Mouse (Mus musculus) thymus, postnatal 36 days (tissue): ENCODE measurements around the gene Mmp24.
A peak's percentile ranks its signal among the peaks of the same experiment; 100 is the strongest.
"Not testable (repeated sequence)": the region's sequence is repeated elsewhere in the genome, so short reads cannot be mapped to it uniquely, and the experiment has no call there.

Experiments
- DNase-seq, 2 experiments: peaks; one replicate each; pipeline ENCODE4 v3.0.0; 2022; ENCODE audit warnings: mixed read lengths in 2 of 2

The Mmp24 gene

DNA sequence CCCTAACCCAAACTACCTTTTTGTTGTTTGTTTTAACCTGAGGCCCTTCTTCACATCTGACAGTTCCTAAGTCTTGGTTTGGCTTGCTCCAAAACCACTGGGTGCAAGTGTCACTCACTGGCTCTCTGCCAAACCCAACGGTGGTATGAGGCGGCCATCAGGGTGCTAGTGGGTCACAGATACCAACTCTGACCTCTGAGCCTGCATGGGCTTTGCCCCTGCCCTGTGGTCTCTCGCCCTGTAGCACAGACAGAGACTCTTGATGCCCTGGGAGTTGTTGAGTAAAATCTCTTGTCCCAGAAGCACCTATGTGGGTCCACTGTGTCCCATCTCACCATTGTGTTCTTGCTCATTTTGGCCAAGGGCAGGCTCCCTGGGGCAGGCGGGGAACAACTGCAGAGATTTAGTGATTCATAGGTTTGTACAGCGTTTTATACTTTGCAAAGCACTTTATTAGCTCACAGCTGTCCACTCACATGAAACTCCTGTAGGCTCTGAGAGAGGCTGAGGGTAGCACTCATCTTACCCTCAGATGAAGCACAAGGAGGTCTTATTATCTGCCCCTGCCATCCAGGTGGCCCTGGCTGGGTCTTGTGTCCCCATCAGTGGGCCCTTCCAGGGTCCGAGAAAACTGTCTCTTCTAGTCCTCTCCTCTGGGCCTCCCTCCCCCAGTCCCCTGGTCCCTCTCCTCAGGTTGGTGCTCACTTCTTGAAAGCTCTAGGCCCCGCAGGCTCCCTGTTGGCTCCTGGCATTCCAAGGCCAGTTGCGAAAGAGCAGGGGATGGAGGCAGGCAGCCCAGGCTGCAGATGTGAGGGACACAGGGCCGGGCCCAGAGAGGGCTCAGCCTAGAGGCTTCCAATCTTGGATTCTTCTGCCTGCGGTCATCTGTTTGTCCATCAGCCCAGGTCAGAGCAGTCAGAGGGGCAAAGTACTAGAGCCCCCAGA is 42.4 kb downstream of the Mmp24 start:
- DNase-seq: no peak

- DNase-seq: peak; percentile 93 to 95
These were observed 43.7 kb downstream of the Mmp24 start for GRCm38 (mm10) chr2:155818596-155819391.

DNA sequence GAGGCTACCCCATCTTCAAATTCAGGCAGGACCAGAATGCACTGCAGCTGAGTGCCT is 44.1 kb downstream of the Mmp24 start, which contains the start of gene BC029722:
Gene BC029722, minus strand, starts transcription at position 35 of the 57 bp plus-strand sequence.
- no peak for DNase-seq

DNA sequence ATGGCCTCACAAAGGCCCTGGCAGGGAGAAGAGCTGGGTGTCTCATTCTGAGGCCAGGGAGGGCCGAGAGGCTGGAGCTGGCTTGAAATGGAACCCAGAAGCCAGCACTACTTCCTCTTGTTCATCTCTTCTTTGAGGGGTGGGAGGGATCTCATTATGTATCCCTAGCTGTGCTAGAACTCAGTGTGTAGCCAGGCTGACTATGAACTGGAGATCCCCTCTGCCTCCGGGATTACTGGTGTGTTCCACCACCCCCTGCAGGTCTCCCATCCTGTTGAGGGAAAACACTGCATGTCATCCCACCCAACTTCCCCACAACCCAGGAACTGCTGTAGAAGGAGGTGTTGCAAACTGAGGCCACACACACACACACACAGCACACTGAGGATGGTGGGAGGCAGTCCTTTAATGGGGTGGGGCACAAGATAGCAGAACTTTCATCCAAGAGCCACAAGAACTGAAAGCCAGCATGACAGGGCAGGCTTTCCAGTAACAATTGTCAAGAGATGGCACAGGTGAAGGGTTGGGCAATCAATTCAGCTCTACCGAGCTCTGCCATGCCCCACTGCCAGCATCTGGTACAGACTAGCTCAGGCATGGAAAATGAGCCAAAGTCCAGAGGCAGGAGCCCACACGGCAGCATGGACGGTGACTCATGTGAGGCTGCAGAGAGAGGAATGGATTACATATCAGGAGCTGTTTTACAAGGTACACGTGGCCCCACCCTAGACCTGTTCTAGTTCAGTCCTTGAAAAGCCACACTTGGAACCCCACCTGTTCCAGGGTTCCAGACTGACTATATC is 44.5 kb downstream of the Mmp24 start:
- no peak for DNase-seq

- no peak for DNase-seq
These were observed 45.6 kb downstream of the Mmp24 start for GRCm38 (mm10) chr2:155820779-155821178.

GRCm38 (mm10) chr2:155823722-155824121 is 48.6 kb downstream of the Mmp24 start:
- no peak for DNase-seq

GRCm38 (mm10) chr2:155825904-155826629 is 50.9 kb downstream of the Mmp24 start:
- DNase-seq: no peak

GRCm38 (mm10) chr2:155826630-155827424 is 51.7 kb downstream of the Mmp24 start, which contains the start of gene Eif6:
Gene Eif6, minus strand, starts transcription at chr2:155826925.
- DNase-seq: peak; percentile 81 to 87

GRCm38 (mm10) chr2:155830841-155831240 is 55.7 kb downstream of the Mmp24 start:
- no peak for DNase-seq

GRCm38 (mm10) chr2:155831302-155831701 is 56.2 kb downstream of the Mmp24 start:
- no peak for DNase-seq

DNA sequence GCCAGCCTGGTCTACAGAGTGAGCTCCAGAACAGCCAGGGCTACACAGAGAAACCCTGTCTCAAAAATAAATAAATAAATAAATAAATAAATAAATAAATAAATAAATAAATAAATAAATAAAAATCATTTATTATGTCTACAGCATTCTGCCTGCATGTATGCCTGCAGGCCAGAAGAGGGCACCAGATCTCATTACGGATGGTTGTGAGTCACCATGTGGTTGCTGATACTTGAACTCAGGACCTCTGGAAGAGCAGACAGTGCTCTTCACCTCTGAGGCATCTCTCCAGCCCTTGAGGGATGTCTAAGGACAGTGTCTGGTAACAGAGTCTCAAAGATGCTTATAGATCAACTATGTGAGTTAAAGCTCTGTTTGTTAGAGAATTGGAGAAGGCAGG is 56.9 kb downstream of the Mmp24 start:
- DNase-seq: not testable (repeated sequence)

GRCm38 (mm10) chr2:155834732-155835131 is 59.6 kb downstream of the Mmp24 start, which contains the start of gene Fam83c:
Gene Fam83c, minus strand, starts transcription at chr2:155834854.
- DNase-seq: no peak

GRCm38 (mm10) chr2:155837961-155838360 is 62.8 kb downstream of the Mmp24 start:
- no peak for DNase-seq

GRCm38 (mm10) chr2:155838961-155839360 is 63.8 kb downstream of the Mmp24 start:
- no peak for DNase-seq

DNA sequence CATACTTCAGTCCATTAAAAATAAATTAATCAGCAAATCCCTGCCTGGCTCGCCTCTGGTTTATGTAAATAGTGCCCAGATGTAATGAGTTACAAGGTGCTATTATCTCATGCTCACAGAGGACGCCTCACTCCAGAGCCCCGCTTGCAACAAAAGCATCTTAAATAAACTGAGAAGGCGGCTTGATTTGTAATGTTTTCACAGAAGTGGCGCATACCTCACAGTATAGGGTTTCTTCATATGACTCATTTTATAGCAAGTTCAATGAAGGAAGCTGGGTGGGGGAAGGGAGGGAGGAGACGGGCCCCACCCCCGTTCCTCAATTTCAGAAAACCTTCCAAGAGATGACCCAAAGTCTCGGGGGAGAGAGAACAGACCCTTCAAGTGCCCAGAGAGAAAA is 71.8 kb downstream of the Mmp24 start:
- no peak for DNase-seq

DNA sequence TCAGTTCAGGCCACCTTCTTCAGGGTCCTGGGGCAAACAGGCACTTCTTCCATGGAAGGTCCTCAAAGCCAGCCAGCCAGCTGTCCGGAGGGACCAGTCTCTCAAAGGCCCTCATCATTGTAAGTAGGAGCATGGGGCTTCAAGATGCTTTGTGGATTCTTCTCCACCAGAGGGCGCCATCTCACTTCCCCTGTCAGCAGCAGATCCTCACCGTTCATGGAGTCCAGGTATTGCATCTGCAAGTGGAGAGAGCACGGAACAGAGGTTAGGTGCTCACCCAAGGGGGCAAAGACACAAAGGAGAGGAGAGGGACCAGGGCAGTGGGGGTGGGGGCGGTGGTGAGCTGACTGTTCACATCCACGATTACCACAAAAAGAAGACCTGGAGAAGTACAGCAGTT is 73.1 kb downstream of the Mmp24 start:
- DNase-seq: peak; percentile 65 to 71

DNA sequence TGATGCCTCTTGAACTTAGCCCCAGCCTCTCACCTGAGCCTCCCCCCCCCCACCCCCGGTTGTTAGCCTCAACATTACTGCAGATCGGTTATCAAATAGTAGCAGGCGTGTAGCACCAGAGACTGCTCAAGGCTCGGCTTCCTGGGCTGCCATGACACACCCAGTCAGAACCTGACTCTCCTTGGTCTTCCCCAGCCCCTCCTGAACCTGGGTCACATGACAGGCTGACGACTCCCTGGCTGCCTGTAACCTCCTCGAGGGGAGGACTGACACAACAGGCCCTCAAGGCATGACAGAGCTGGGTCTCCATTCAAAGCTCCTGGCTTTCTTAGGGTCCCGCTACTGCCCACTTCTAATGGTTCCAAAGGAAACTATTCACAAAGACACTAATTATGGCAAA is 74.3 kb downstream of the Mmp24 start:
- DNase-seq: no peak

- no peak for DNase-seq
These were observed 75.0 kb downstream of the Mmp24 start for GRCm38 (mm10) chr2:155850120-155850519.

DNA sequence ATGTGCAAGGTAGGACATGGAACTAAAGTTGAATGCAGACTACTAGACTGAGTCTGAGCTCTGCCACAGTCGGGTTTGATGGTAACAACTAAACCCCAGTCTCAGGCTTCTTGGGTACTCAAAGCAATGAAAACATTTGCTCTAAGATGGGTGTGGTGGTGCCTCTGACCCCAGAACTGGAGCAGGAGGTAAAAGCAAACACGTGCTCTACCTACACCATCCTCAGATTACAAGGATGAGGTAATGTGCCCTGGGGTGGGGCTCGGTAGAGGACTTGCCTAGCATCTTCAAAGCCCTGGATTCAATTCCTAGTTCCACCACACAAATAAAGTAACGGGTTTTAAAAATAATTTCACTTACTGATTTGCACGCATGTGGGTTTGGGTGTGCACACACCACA is 77.4 kb downstream of the Mmp24 start:
- no peak for DNase-seq

DNA sequence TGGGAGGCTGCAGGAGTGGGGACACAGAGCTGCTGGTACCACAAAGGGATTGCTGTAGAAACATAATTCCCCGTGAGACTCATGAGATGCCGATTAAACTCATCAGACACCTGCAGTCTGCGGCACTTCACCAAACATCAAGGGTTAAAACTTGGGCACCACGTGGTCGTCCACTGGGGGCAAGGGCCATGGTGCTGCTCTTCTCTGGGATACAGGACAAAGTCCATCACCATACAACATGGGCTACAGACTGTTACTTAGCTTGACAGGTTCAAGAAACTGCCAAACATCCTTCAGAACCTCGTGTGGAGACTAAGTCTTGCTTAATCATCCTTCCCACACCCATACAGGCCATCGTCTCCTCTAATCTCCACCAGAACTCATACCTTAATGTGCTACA is 85.0 kb downstream of the Mmp24 start:
- no peak for DNase-seq

DNA sequence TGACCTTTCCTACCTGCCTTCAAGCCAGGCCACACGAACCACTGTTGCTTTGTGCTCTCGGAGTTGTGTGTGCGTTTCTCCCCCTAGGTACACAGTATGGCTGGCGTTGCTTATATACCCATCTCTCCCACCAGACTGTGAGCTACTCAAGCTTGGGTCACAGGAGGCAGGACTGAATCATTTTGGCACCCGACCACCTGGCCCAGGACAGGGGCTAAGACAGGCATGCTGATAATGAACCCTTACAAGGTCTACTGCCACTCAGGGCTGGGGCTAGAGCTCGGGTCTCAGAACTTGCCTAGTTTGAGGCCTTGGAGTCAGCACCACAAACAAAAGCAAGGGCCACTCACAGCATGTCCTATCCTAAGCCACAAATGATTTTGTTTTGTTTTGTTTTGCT is 86.4 kb downstream of the Mmp24 start:
- no peak for DNase-seq
